Mouse (Mus musculus) layer of hippocampus, adult 6 months (tissue): Measurements from ENCODE around the gene 1700001O22Rik. TPM values are rescaled to one million over a fixed set of nuclear protein-coding genes. Genes with fewer than 3 reads are reported as not detected.

Source experiments
- long read RNA-seq, 2 experiments: library from polyadenylated mRNA; unstranded; transcript quantifications; one replicate each; pipeline ENCODE4 v2.0.0; 2019 to 2020
- polyA plus RNA-seq: library from polyadenylated mRNA; unstranded; fragments of <200 nt; fragmentation: Nextera tagmentation; gene quantifications from 2 replicates; pipeline ENCODE4 v1.2.3, GENCODE M21; 2021

Gene 1700001O22Rik
- polyA plus RNA-seq, result 3.2 and 5.0 TPM in 2 replicates
- long read RNA-seq, experiment 1, partial matches to known transcripts, result 3 of 7 reads
- long read RNA-seq, experiment 1, other reads (novel, unspliced or antisense), result 4 of 7 reads
- long read RNA-seq, experiment 2, transcript 1700001O22Rik-201 (7 exons, 1,672 nt), result major isoform, 8 of 24 reads
- long read RNA-seq, experiment 2, partial matches to known transcripts, result 8 of 24 reads
- long read RNA-seq, experiment 2, other reads (novel, unspliced or antisense), result 8 of 24 reads

DNA sequence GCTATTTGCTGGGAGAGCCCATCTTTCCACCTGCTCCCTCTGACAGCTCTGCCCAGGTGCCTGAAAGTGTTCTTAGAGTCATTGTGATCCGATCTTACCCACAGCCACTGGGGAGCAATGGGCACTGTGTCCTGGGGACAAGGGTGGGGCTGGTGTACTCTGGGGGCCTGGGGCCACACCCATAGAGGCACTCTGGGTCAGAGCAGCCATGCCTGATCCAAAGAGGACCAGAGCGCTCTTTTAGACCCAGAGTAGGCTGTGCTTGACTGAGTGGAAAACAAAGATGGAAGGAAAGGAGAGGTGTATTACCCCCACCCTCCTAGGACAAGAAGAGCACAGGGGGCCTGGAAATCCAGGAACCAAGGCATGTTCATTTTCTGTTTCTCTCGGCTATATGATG is at the start of gene 1700001O22Rik:
Gene 1700001O22Rik (minus strand): TSS at position 58 of the 400 bp plus-strand sequence.

DNA sequence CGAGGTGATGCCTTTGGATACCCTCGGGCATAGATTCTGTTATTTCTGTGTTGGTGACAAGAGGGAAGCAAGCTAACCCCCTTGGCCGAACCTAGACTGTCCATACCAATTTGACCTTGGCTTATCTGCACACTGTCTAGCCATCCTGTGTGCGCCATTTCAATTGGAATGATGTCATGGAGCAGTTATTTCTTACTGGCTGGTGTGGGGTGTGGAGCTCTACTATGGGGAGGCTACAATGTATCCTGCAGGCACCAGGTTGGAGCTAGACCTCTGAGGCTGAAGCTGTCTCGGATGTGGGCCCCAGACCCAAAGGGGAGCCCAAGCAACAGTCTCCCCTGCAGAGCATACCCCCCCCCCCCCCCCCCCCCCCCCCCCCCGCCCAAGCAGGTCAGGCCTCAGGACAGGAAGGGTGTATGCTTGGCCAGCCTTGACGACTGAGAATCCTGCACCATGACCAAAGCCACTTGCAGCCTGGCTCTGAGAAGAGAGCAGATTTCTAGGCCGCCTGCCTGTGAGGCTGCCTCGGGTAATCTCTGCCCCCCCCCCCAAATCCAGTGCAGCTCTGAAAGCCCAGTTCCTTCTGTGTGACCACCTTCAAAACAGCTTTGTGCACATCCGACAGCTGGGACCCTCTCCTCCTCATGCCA is 31.0 kb upstream of the 1700001O22Rik start, which contains the start of gene Prrx2:
Gene Prrx2 (plus strand): TSS at position 600 of the 650 bp plus-strand sequence.

DNA sequence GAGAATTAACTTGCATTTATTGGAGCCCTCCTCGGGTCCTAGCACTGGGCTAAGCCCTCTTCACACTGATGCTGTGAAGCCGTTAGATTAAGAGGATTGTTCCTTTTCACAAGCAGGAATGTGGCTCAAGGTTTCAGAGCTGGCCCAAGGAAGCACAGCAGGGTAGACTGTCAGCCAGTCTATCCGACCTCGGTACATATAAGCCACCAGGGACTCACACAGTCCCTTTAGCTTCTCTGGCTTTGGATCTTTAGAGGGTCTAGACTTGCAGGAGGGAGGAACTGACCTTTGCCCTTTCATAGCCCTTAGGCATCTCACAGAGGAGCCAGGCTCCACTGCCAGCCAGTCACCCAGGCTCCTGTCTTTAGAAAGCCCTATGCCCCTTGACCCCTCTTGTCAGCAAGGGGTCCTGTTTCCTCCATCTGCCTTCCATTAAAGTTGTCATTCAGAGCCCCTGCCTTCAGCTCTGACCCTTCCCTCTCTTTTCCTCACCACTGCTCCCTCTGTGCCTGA is 26.9 kb upstream of the 1700001O22Rik start, which contains the start of gene Asb6:
Gene Asb6 (minus strand): TSS at position 51 of the 513 bp plus-strand sequence.

DNA sequence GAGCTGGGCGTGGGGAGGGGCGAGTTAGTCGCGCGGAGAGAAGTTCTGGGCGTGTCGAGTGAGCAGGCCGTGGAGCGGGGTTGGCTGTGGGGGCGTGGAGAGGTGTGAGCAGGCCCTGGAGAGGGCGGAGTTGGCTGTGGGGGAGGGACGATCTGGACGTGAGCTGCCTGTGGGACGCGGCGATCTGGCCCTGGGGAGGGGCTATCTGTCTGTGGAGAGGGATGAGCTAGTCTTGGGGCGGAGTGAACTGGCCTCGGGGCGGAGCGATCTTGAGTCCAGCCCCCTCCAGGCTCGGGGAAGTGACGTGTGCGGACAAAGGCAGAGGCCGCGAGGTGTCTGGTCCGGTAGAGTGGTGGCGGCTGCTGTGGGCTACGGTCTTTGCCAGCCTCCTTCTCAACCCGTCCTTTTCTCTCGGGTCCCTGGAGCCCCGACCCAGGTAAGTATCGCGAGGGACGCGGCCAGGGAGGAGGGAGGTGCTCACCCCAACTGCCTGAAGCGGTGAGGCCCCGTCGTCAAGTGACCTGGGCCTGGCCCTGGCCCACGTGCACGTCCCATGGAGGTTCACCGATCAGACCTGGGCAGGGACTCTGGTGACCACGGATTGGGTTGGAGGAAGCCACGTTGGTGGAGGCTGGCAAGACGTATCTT is 4.3 kb upstream of the 1700001O22Rik start, which contains the start of gene Ntmt1:
Gene Ntmt1 (plus strand): TSS at position 179 of the 648 bp plus-strand sequence.

Other genes starting within 250 kb of the 1700001O22Rik start
- gene Cstad, start 208.6 kb downstream of the 1700001O22Rik start, polyA plus RNA-seq, result 7.0 and 9.1 TPM in 2 replicates
- 51.9 and 55.5 TPM in 2 replicates for gene Ntmt1, start 4.2 kb upstream of the 1700001O22Rik start, polyA plus RNA-seq
- 22.1 and 24.5 TPM in 2 replicates for gene Asb6, start 26.7 kb upstream of the 1700001O22Rik start, polyA plus RNA-seq
- gene Prrx2, start 31.3 kb upstream of the 1700001O22Rik start, polyA plus RNA-seq, result 0.18 and 0.44 TPM in 2 replicates
- 1.7 and 2.3 TPM in 2 replicates for gene Ptges, start 126.2 kb upstream of the 1700001O22Rik start, polyA plus RNA-seq
- gene Tor1b, start 149.3 kb upstream of the 1700001O22Rik start, polyA plus RNA-seq, result 26.2 and 28.7 TPM in 2 replicates
- 82.1 and 84.8 TPM in 2 replicates for gene Tor1a, start 164.3 kb upstream of the 1700001O22Rik start, polyA plus RNA-seq
- 73.5 and 81.5 TPM in 2 replicates for gene BC005624, start 178.5 kb upstream of the 1700001O22Rik start, polyA plus RNA-seq
- 32.0 and 32.1 TPM in 2 replicates for gene Usp20, start 178.6 kb upstream of the 1700001O22Rik start, polyA plus RNA-seq